Mouse (Mus musculus) limb, embryonic 14.5 days (tissue): ENCODE measurements at regions not wholly inside any gene's neighbourhood (a gene's known extent, or its start where the extent isn't known, plus 50 kb on each side); places are given as distances from the start of the nearest gene placed in this dataset.

ENCODE experiments used
- ATAC-seq: fragments of 200-750 bp; cut with Nextera tagmentation; 2 replicates; pipeline ENCODE4 v1.8.0; 2017; ENCODE audit warnings: low read depth, moderate number of reproducible peaks, moderate TSS enrichment; ENCODE audit not compliant: low FRiP score
- DNase-seq: peaks from one replicate; pipeline ENCODE4 v3.0.0-alpha.2; 2015; ENCODE audit warnings: low spot score
- H3K27ac ChIP-seq: fragments of 300-500 bp; sonication (generic); replicated peaks from 2 replicates; pipeline ENCODE4 v1.5.1; 2014; ENCODE audit warnings: low read depth, mild to moderate bottlenecking, low read length, moderate library complexity, mixed read lengths
- H3K27me3 ChIP-seq: fragments of 300-500 bp; sonication (generic); 2 replicates; pipeline ENCODE4 v1.6.1; 2014; ENCODE audit warnings: low read length, mixed read lengths; ENCODE audit not compliant: control insufficient read depth, insufficient read depth
- H3K36me3 ChIP-seq: fragments of 300-500 bp; sonication (generic); 2 replicates; pipeline ENCODE4 v1.6.1; 2014; ENCODE audit warnings: mild to moderate bottlenecking, low read length, moderate library complexity, mixed read lengths; ENCODE audit not compliant: control insufficient read depth, insufficient read depth
- H3K4me1 ChIP-seq: fragments of 300-500 bp; sonication (generic); 2 replicates; pipeline ENCODE4 v1.6.1; 2014; ENCODE audit warnings: antibody characterized with exemption, low read length, mixed read lengths; ENCODE audit not compliant: control insufficient read depth, insufficient read depth
- H3K4me2 ChIP-seq: fragments of 300-500 bp; sonication (generic); replicated peaks from 2 replicates; pipeline ENCODE4 v1.6.1; 2014; ENCODE audit warnings: low read depth, mild to moderate bottlenecking, low read length, moderate library complexity; ENCODE audit not compliant: severe bottlenecking
- H3K4me3 ChIP-seq: fragments of 300-500 bp; sonication (generic); replicated peaks from 2 replicates; pipeline ENCODE4 v1.5.1; 2014; ENCODE audit warnings: low read length
- H3K9ac ChIP-seq: fragments of 300-500 bp; sonication (generic); 2 replicates; pipeline ENCODE4 v1.6.1; 2014; ENCODE audit warnings: mild to moderate bottlenecking, low read depth, low read length, moderate library complexity; ENCODE audit not compliant: severe bottlenecking
- H3K9me3 ChIP-seq: fragments of 300-500 bp; sonication (generic); 2 replicates; pipeline ENCODE4 v1.6.1; 2016; ENCODE audit warnings: low read length; ENCODE audit not compliant: control insufficient read depth
- POLR2A ChIP-seq: fragments of 200-500 bp; IDR thresholded peaks from 2 replicates; pipeline ENCODE4 v1.8.0; 2012; ENCODE audit warnings: inconsistent platforms, mild to moderate bottlenecking, moderate library complexity, borderline replicate concordance; ENCODE audit not compliant: insufficient read depth, insufficient read length; ENCODE audit errors: extremely low read depth
- WGBS: fragments of 180-500 bp; shearing (Covaris S2); extraction: QIAGEN DNeasy Blood & Tissue Kit; methylation state at CpG from one replicate; pipeline ENCODE4 v1.1.7; 2014; 5-methylcytosine and 5-hydroxymethylcytosine counted together

DNA sequence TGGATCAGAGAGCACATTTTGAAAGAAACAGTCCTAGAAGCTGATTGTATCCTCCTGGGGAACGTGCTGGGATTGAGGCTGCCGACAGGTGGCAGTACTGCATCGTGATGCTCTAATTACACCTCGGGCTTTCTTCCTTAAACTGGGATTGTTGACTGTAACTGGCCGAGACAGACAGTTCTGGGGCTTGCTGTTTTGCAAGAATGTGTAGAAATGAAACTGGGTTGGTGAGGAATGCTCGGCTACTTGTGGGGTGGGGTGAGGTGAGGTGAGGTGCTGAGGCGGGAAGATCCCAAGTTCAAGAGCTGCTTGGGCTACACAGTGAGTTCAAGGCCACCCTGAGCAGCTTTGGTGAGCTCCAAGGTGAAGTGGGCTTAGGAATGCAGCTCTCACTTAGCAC, 55.7 kb upstream of the Haao start:
- Histone ChIP-seq H3K4me3 (no peak overlapping the region), H3K27me3 (no peaks in the 10 kb centered on the region), H3K9ac (no peak overlapping the region), H3K9me3 (no peaks in the 10 kb centered on the region), H3K36me3 (no peaks in the 10 kb centered on the region), H3K27ac (0 out of 2 replicates have a peak overlapping the region, but pooled peaks have one; percentile 21), H3K4me2 (no peak overlapping the region), H3K4me1 (peaks cover 16% of the 10 kb centered on the region)
- DNase-seq: peak; percentile 93
- ATAC-seq: peak; percentile 64
- TF ChIP-seq POLR2A: no peak
- WGBS: 3% methylated on average over 7 of the region's 7 CpGs

DNA sequence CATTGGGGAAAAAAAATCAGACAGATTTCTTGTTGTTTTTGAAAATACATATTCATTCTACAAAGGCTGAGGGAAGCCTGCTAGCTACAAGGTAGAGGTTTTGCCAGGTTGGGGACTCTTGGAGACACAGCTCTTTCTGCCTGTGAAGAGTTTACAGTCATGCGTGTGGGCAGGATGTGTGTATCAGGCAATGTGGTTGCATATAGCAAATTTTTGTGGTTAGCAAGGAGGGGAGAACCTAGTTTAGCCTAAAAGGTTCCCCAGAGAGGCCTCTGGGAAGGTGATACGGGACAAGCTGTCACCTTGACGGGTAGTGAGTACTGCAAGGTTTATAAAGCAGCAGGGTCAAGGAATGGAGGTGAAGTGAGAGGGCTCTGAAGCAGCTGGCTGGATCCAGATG, 54.8 kb upstream of the Haao start:
- H3K4me2 ChIP-seq: no peak overlapping the region
- H3K4me1 ChIP-seq: peaks cover 22% of the 10 kb centered on the region
- H3K36me3 ChIP-seq: no peaks in the 10 kb centered on the region
- WGBS: 24% methylated on average over 3 of the region's 3 CpGs
- no peaks in the 10 kb centered on the region for H3K9me3 ChIP-seq
- H3K9ac ChIP-seq: no peak overlapping the region
- no peak overlapping the region for H3K4me3 ChIP-seq
- no peak for ATAC-seq
- TF ChIP-seq POLR2A: no peak
- no peaks in the 10 kb centered on the region for H3K27me3 ChIP-seq
- no peak for DNase-seq
- H3K27ac ChIP-seq: peak overlapping the region; percentile 46; the same call in 1 of the 2 replicates

GRCm38 (mm10) chr17:83902091-83902490, 54.3 kb upstream of the Haao start:
- Histone ChIP-seq H3K9ac (no peak overlapping the region), H3K27ac (no peak overlapping the region), H3K4me1 (peaks cover 26% of the 10 kb centered on the region), H3K9me3 (no peaks in the 10 kb centered on the region), H3K4me2 (no peak overlapping the region), H3K36me3 (no peaks in the 10 kb centered on the region), H3K27me3 (no peaks in the 10 kb centered on the region), H3K4me3 (no peak overlapping the region)
- no peak for TF ChIP-seq POLR2A
- 24% methylated on average over 6 of the region's 6 CpGs for WGBS
- DNase-seq: peak; percentile 74
- ATAC-seq: no peak

DNA sequence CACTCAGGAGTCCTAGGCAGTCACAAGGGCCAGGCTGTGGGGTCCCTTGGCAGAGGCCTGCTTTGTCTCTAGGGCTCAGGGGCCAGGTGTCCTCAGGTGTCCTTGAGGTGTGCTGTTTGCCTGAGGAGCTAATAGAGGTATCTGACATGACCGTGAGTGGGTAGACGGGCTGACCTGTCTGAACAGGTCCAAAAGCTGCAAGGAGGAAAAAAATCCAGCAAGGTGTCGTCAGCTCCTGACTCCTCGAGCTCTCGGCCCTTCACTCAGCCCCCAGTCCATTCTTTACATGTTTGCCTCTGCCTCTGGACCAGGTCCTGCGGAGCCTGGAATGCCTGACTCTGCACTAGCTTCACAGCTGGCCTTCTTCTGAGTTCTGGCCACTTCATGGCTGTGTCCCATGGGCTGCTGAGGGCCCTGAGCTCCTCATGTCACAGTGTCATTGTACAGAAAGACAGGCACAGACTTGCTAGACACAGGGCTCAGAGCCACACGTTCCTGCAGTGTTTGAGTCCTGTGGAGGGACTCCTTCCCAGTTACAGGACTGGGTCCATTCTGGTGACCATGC, 51.9 kb upstream of the Haao start:
- no peak overlapping the region for H3K4me2 ChIP-seq
- no peak overlapping the region for H3K9ac ChIP-seq
- DNase-seq: no peak
- no peak for TF ChIP-seq POLR2A
- no peak overlapping the region for H3K4me3 ChIP-seq
- H3K9me3 ChIP-seq: no peaks in the 10 kb centered on the region
- no peaks in the 10 kb centered on the region for H3K36me3 ChIP-seq
- no peaks in the 10 kb centered on the region for H3K27me3 ChIP-seq
- ATAC-seq: no peak
- 72% methylated on average over 7 of the region's 7 CpGs for WGBS
- H3K27ac ChIP-seq: peak overlapping the region; percentile 38; the same call in 1 of the 2 replicates
- H3K4me1 ChIP-seq: peaks cover 45% of the 10 kb centered on the region

- WGBS: 90% methylated on average over 5 of the region's 5 CpGs
- Histone ChIP-seq H3K27me3 (no peaks in the 10 kb centered on the region), H3K4me3 (no peak overlapping the region), H3K9me3 (no peaks in the 10 kb centered on the region), H3K4me2 (no peak overlapping the region), H3K27ac (no peak overlapping the region), H3K36me3 (no peaks in the 10 kb centered on the region), H3K9ac (no peak overlapping the region), H3K4me1 (peaks cover 45% of the 10 kb centered on the region)
- DNase-seq (no peak), ATAC-seq (no peak)
- TF ChIP-seq POLR2A: no peak
These were observed 50.8 kb upstream of the Haao start for GRCm38 (mm10) chr17:83898531-83898930.
